ENCODE assay signal across 11 mouse cellular contexts in genomic region chr5:137686127-137686790, GRCm38 (mm10). TPM values are rescaled to one million over a fixed set of nuclear protein-coding genes. Genes with fewer than 3 reads are reported as not detected.
DNase-seq lines count a peak whose midpoint lies in the region; ATAC-seq and TF ChIP-seq lines count a peak whose summit lies in the region.
"Had no signal": no experiment of that assay in that cellular context is flagged by ENCODE, and none has a peak within 500 bp of the region (broad histone marks: within the 10 kb centered on the region; RNA-seq: fewer than 3 reads in every experiment).

No protein-coding gene starts in this region.

- H3K4me1 ChIP-seq in intestine, embryonic 15.5 days (replicated peaks), result no peaks in the 10 kb centered on the region
- H3K4me1 ChIP-seq in intestine, embryonic 16.5 days (ENCODE audit: control insufficient read depth, insufficient read depth, low read length), result peaks cover 16% of the 10 kb centered on the region
- H3K4me1 ChIP-seq in cerebellum, adult 2 months (ENCODE audit: control insufficient read depth, insufficient read depth, low read length), result peaks cover 5% of the 10 kb centered on the region; the same call in 1 of the 2 replicates
- peaks cover 3% of the 10 kb centered on the region; the same call in 1 of the 2 replicates for H3K4me1 ChIP-seq in lung, adult 2 months (ENCODE audit: control insufficient read depth, insufficient read depth, low read length)

- H3K9me3 ChIP-seq in intestine, embryonic 15.5 days, result no peaks in the 10 kb centered on the region
- H3K9me3 ChIP-seq in intestine, embryonic 16.5 days (ENCODE audit: control insufficient read depth, low read length), result no peaks in the 10 kb centered on the region
- H3K9me3 ChIP-seq: embryonic facial prominence, embryonic 15.5 days had no signal

- no peaks in the 10 kb centered on the region for H3K36me3 ChIP-seq in intestine, embryonic 15.5 days
- no peaks in the 10 kb centered on the region for H3K36me3 ChIP-seq in intestine, embryonic 16.5 days (ENCODE audit: control insufficient read depth, insufficient read depth, low read length)
- H3K36me3 ChIP-seq: embryonic facial prominence, embryonic 15.5 days had no signal

- TF ChIP-seq POLR2A in cerebellum, adult 2 months (IDR thresholded peaks at IDR 0.05; ENCODE audit: borderline replicate concordance, insufficient read depth, low read length), result no peak
- no peak for TF ChIP-seq POLR2A in lung, adult 2 months (IDR thresholded peaks at IDR 0.05; ENCODE audit: borderline replicate concordance, extremely low read depth, low read depth, low read length)

- H3K4me3 ChIP-seq in intestine, embryonic 15.5 days (replicated peaks), result no peak overlapping the region
- no peak overlapping the region for H3K4me3 ChIP-seq in intestine, embryonic 16.5 days (ENCODE audit: low read length)
- no peak overlapping the region for H3K4me3 ChIP-seq in cerebellum, adult 2 months (replicated peaks; ENCODE audit: insufficient read depth, low read depth, low read length)
- no peak overlapping the region for H3K4me3 ChIP-seq in lung, adult 2 months (replicated peaks; ENCODE audit: extremely low read depth, low read depth, low read length)
- H3K4me3 ChIP-seq: embryonic facial prominence, embryonic 15.5 days had no signal

- ATAC-seq in intestine, embryonic 15.5 days, result peak; percentile 27; the same call in 1 of the 2 replicates
- ATAC-seq in intestine, embryonic 16.5 days, result no peak
- ATAC-seq in erythroblast, adult 5-6 weeks (replicated peaks; ENCODE audit: low FRiP score, poor library complexity, severe bottlenecking), result peak; percentile 83
- peak; percentile 73 for ATAC-seq in megakaryocyte progenitor cell, adult 5-6 weeks (replicated peaks; ENCODE audit: poor library complexity)

- no peak overlapping the region for H3K4me2 ChIP-seq in intestine, embryonic 15.5 days (replicated peaks)
- H3K4me2 ChIP-seq in intestine, embryonic 16.5 days (ENCODE audit: low read depth, low read length), result no peak overlapping the region
- H3K4me2 ChIP-seq: embryonic facial prominence, embryonic 15.5 days had no signal

- H3K27me3 ChIP-seq in intestine, embryonic 15.5 days (replicated peaks), result no peaks in the 10 kb centered on the region
- no peaks in the 10 kb centered on the region for H3K27me3 ChIP-seq in intestine, embryonic 16.5 days (replicated peaks; ENCODE audit: control insufficient read depth, insufficient read depth, low read length)
- H3K27me3 ChIP-seq in cerebellum, adult 2 months (ENCODE audit: control insufficient read depth, insufficient read depth, low read length), result no peaks in the 10 kb centered on the region
- H3K27me3 ChIP-seq: embryonic facial prominence, embryonic 15.5 days had no signal

- peak; percentile 52 for DNase-seq in thymus, postnatal 25 days
- no peak for DNase-seq in cerebellum, adult 2 months
- no peak for DNase-seq in adrenal gland, postnatal 36 days
- no peak for DNase-seq in lung, adult 2 months
- DNase-seq: heart, adult 18-20 months; kidney, adult 8-10 months had no signal

- WGBS in intestine, embryonic 15.5 days, result 73% methylated on average over 6 of the region's 6 CpGs
- WGBS in intestine, embryonic 16.5 days, result 72% methylated on average over 6 of the region's 6 CpGs
- WGBS in cerebellum, adult 2 months, result 86% methylated on average over 6 of the region's 6 CpGs
- WGBS in lung, adult 2 months, result 68% methylated on average over 6 of the region's 6 CpGs

- no peak overlapping the region for H3K27ac ChIP-seq in intestine, embryonic 15.5 days
- no peak overlapping the region for H3K27ac ChIP-seq in intestine, embryonic 16.5 days (ENCODE audit: low read length)
- H3K27ac ChIP-seq in cerebellum, adult 2 months (ENCODE audit: insufficient read depth, low read length), result no peak overlapping the region
- H3K27ac ChIP-seq: embryonic facial prominence, embryonic 15.5 days had no signal

- TF ChIP-seq CTCF in cerebellum, adult 2 months (IDR thresholded peaks at IDR 0.05; ENCODE audit: borderline replicate concordance, insufficient read depth, low read depth, low read length), result no peak
- no peak for TF ChIP-seq CTCF in lung, adult 2 months (IDR thresholded peaks at IDR 0.05; ENCODE audit: insufficient read depth, low read length)

- H3K9ac ChIP-seq in intestine, embryonic 15.5 days, result no peak overlapping the region
- no peak overlapping the region for H3K9ac ChIP-seq in intestine, embryonic 16.5 days (ENCODE audit: low read depth, low read length)
- H3K9ac ChIP-seq: embryonic facial prominence, embryonic 15.5 days had no signal

RNA-seq across cellular contexts. Expression of gene Agfg2, which starts 1.7 kb away (rescaled TPM):
- 19.5 and 20.8 TPM in 2 replicates for polyA plus RNA-seq in intestine, embryonic 15.5 days (2015; fragmentation: Nextera tagmentation; extraction: Ambion mirVana)
- 18.6 and 19.8 TPM in 2 replicates for polyA plus RNA-seq in intestine, embryonic 16.5 days (2015; fragmentation: Nextera tagmentation; extraction: Ambion mirVana)
- total RNA-seq in erythroblast, adult 5-6 weeks (2015; ENCODE audit: low replicate concordance), result 9.6 and 12.1 TPM in 2 replicates
- total RNA-seq in erythroblast, adult 5-6 weeks (2017; ENCODE audit: low replicate concordance), result 20.5 and 24.5 TPM in 2 replicates
- total RNA-seq in megakaryocyte progenitor cell, adult 5-6 weeks (2015), result 8.6 and 9.8 TPM in 2 replicates
- total RNA-seq in megakaryocyte progenitor cell, adult 5-6 weeks (2017), result 10.5 and 14.2 TPM in 2 replicates
- 39.8 and 41.3 TPM in 2 replicates for polyA plus RNA-seq in cerebellum, adult 2 months (2012; rRNA removed)
- 10 to 100 TPM; 30.4 to 30.6 TPM for total RNA-seq in adrenal gland, postnatal 36 days (2021)
- polyA plus RNA-seq in lung, adult 2 months (2012; rRNA removed), result 22.4 and 24.3 TPM in 2 replicates

RNA-seq across cellular contexts. Expression of gene Irs3, which starts 40.7 kb away (rescaled TPM):
- polyA plus RNA-seq in intestine, embryonic 15.5 days (2015; fragmentation: Nextera tagmentation; extraction: Ambion mirVana), result 0.13 and 0.18 TPM in 2 replicates
- 0.23 and 0.27 TPM in 2 replicates for polyA plus RNA-seq in intestine, embryonic 16.5 days (2015; fragmentation: Nextera tagmentation; extraction: Ambion mirVana)
- not detected in 2 replicates for total RNA-seq in erythroblast, adult 5-6 weeks (2015; ENCODE audit: low replicate concordance)
- total RNA-seq in erythroblast, adult 5-6 weeks (2017; ENCODE audit: low replicate concordance), result not detected in 2 replicates
- not detected in 2 replicates for total RNA-seq in megakaryocyte progenitor cell, adult 5-6 weeks (2015)
- total RNA-seq in megakaryocyte progenitor cell, adult 5-6 weeks (2017), result not detected in 2 replicates
- polyA plus RNA-seq in cerebellum, adult 2 months (2012; rRNA removed), result 0.17 and 0.18 TPM in 2 replicates
- 1 to 10 TPM; 4.8 to 6.2 TPM for total RNA-seq in adrenal gland, postnatal 36 days (2021)
- polyA plus RNA-seq in lung, adult 2 months (2012; rRNA removed), result 3.6 and 4.4 TPM in 2 replicates

RNA-seq across cellular contexts. Expression of gene Sap25, which starts 45.1 kb away (rescaled TPM):
- polyA plus RNA-seq in intestine, embryonic 15.5 days (2015; fragmentation: Nextera tagmentation; extraction: Ambion mirVana), result 5.5 and 8.9 TPM in 2 replicates
- 6.4 and 8.1 TPM in 2 replicates for polyA plus RNA-seq in intestine, embryonic 16.5 days (2015; fragmentation: Nextera tagmentation; extraction: Ambion mirVana)
- 11.0 and 17.1 TPM in 2 replicates for total RNA-seq in erythroblast, adult 5-6 weeks (2015; ENCODE audit: low replicate concordance)
- total RNA-seq in erythroblast, adult 5-6 weeks (2017; ENCODE audit: low replicate concordance), result 3.1 and 4.8 TPM in 2 replicates
- total RNA-seq in megakaryocyte progenitor cell, adult 5-6 weeks (2015), result 24.9 and 29.5 TPM in 2 replicates
- 14.2 and 18.0 TPM in 2 replicates for total RNA-seq in megakaryocyte progenitor cell, adult 5-6 weeks (2017)
- 17.1 and 19.7 TPM in 2 replicates for polyA plus RNA-seq in cerebellum, adult 2 months (2012; rRNA removed)
- total RNA-seq in adrenal gland, postnatal 36 days (2021), result 1 to 10 TPM; 1.9 to 7.8 TPM
- 150 and 162 TPM in 2 replicates for polyA plus RNA-seq in lung, adult 2 months (2012; rRNA removed)

RNA-seq across cellular contexts. Expression of gene Nyap1, which starts 55.1 kb away (rescaled TPM):
- 2.3 and 2.8 TPM in 2 replicates for polyA plus RNA-seq in intestine, embryonic 15.5 days (2015; fragmentation: Nextera tagmentation; extraction: Ambion mirVana)
- 2.2 and 2.3 TPM in 2 replicates for polyA plus RNA-seq in intestine, embryonic 16.5 days (2015; fragmentation: Nextera tagmentation; extraction: Ambion mirVana)
- total RNA-seq in erythroblast, adult 5-6 weeks (2015; ENCODE audit: low replicate concordance), result 0.38 TPM in 1 of 2 replicates, not detected in the other
- 0.84 and 1.4 TPM in 2 replicates for total RNA-seq in erythroblast, adult 5-6 weeks (2017; ENCODE audit: low replicate concordance)
- total RNA-seq in megakaryocyte progenitor cell, adult 5-6 weeks (2015), result 0.02 and 0.05 TPM in 2 replicates
- total RNA-seq in megakaryocyte progenitor cell, adult 5-6 weeks (2017), result 0.07 and 0.17 TPM in 2 replicates
- polyA plus RNA-seq in cerebellum, adult 2 months (2012; rRNA removed), result 59.1 and 60.7 TPM in 2 replicates
- 1 to 10 TPM; 3.1 to 3.2 TPM for total RNA-seq in adrenal gland, postnatal 36 days (2021)
- polyA plus RNA-seq in lung, adult 2 months (2012; rRNA removed), result 2.3 and 2.4 TPM in 2 replicates

RNA-seq across cellular contexts. Expression of gene Gm20605, which starts 57.3 kb away (rescaled TPM):
- polyA plus RNA-seq in intestine, embryonic 15.5 days (2015; fragmentation: Nextera tagmentation; extraction: Ambion mirVana), result 7.4 and 8.0 TPM in 2 replicates
- polyA plus RNA-seq in intestine, embryonic 16.5 days (2015; fragmentation: Nextera tagmentation; extraction: Ambion mirVana), result 10.8 and 12.2 TPM in 2 replicates
- total RNA-seq in erythroblast, adult 5-6 weeks (2015; ENCODE audit: low replicate concordance), result 1.9 and 6.3 TPM in 2 replicates
- total RNA-seq in erythroblast, adult 5-6 weeks (2017; ENCODE audit: low replicate concordance), result 0.94 and 4.7 TPM in 2 replicates
- total RNA-seq in megakaryocyte progenitor cell, adult 5-6 weeks (2015), result 5.5 and 8.3 TPM in 2 replicates
- total RNA-seq in megakaryocyte progenitor cell, adult 5-6 weeks (2017), result 4.3 and 8.0 TPM in 2 replicates
- 8.1 and 9.9 TPM in 2 replicates for polyA plus RNA-seq in cerebellum, adult 2 months (2012; rRNA removed)
- total RNA-seq in adrenal gland, postnatal 36 days (2021), result 1 to 10 TPM; 7.9 to 9.6 TPM
- polyA plus RNA-seq in lung, adult 2 months (2012; rRNA removed), result 63.8 and 65.2 TPM in 2 replicates
